Mouse (Mus musculus) midbrain, embryonic 14.5 days (tissue): ENCODE measurements around the gene Mrvi1. TPM values are rescaled to one million over a fixed set of nuclear protein-coding genes. Genes with fewer than 3 reads are reported as not detected.
A peak's percentile ranks its signal among the peaks of the same experiment; 100 is the strongest.

Source experiments
- ATAC-seq: fragments of 200-750 bp; cut with Nextera tagmentation; 2 replicates; pipeline ENCODE4 v1.8.0; 2017; ENCODE audit warnings: moderate number of reproducible peaks, moderate library complexity; ENCODE audit not compliant: low FRiP score, low TSS enrichment
- DNase-seq: peaks from one replicate; pipeline ENCODE4 v3.0.0-alpha.2; 2015
- H3K27ac ChIP-seq: fragments of 300-500 bp; sonication (generic); replicated peaks from 2 replicates; pipeline ENCODE4 v1.5.1; 2014; ENCODE audit warnings: mild to moderate bottlenecking, low read depth, low read length, moderate library complexity
- H3K27me3 ChIP-seq: fragments of 300-500 bp; sonication (generic); 2 replicates; pipeline ENCODE4 v1.6.1; 2014; ENCODE audit warnings: low read length, control low read depth, mixed read lengths; ENCODE audit not compliant: control insufficient read depth, insufficient read depth
- H3K36me3 ChIP-seq: fragments of 300-500 bp; sonication (generic); 2 replicates; pipeline ENCODE4 v1.6.1; 2014; ENCODE audit warnings: low read length, control low read depth; ENCODE audit not compliant: control insufficient read depth, insufficient read depth
- H3K4me1 ChIP-seq: fragments of 300-500 bp; sonication (generic); 2 replicates; pipeline ENCODE4 v1.6.1; 2014; ENCODE audit warnings: mild to moderate bottlenecking, antibody characterized with exemption, low read length, control low read depth; ENCODE audit not compliant: control insufficient read depth, insufficient read depth
- H3K4me2 ChIP-seq: fragments of 300-500 bp; sonication (generic); 2 replicates; pipeline ENCODE4 v1.6.1; 2014; ENCODE audit warnings: mild to moderate bottlenecking, low read length, moderate library complexity
- H3K4me3 ChIP-seq: fragments of 300-500 bp; sonication (generic); replicated peaks from 2 replicates; pipeline ENCODE4 v1.5.1; 2014; ENCODE audit warnings: low read depth, low read length
- H3K9ac ChIP-seq: fragments of 300-500 bp; sonication (generic); replicated peaks from 2 replicates; pipeline ENCODE4 v1.6.1; 2014; ENCODE audit warnings: mild to moderate bottlenecking, low read length, moderate library complexity
- H3K9me3 ChIP-seq: fragments of 300-500 bp; sonication (generic); 2 replicates; pipeline ENCODE4 v1.6.1; 2016; ENCODE audit warnings: low read length, control low read depth, mixed read lengths; ENCODE audit not compliant: control insufficient read depth
- WGBS: fragments of 180-500 bp; shearing (Covaris S2); extraction: QIAGEN DNeasy Blood & Tissue Kit; methylation state at CpG from one replicate; pipeline ENCODE4 v1.1.7; 2014; 5-methylcytosine and 5-hydroxymethylcytosine counted together
- polyA plus RNA-seq: library from polyadenylated mRNA; unstranded; fragments of >200 nt; fragmentation: Nextera tagmentation; extraction: Ambion mirVana; gene quantifications from 2 replicates; pipeline ENCODE4 v1.2.1, GENCODE M21; 2014

Gene Mrvi1
- polyA plus RNA-seq, 1 experiment from 2014 or later = 0.99 TPM

GRCm38 (mm10) chr7:110949785-110950620 lies 32.3 kb downstream of the Mrvi1 start:
- H3K4me1 ChIP-seq = no peaks in the 10 kb centered on the region
- no peaks in the 10 kb centered on the region for H3K27me3 ChIP-seq
- DNase-seq = peak; percentile 2
- no peak overlapping the region for H3K27ac ChIP-seq
- H3K36me3 ChIP-seq = no peaks in the 10 kb centered on the region
- no peak overlapping the region for H3K9ac ChIP-seq
- ATAC-seq = no peak
- H3K4me2 ChIP-seq = no peak overlapping the region
- H3K9me3 ChIP-seq = no peaks in the 10 kb centered on the region
- WGBS = 78% methylated on average over 13 of the region's 13 CpGs
- H3K4me3 ChIP-seq = no peak overlapping the region

DNA sequence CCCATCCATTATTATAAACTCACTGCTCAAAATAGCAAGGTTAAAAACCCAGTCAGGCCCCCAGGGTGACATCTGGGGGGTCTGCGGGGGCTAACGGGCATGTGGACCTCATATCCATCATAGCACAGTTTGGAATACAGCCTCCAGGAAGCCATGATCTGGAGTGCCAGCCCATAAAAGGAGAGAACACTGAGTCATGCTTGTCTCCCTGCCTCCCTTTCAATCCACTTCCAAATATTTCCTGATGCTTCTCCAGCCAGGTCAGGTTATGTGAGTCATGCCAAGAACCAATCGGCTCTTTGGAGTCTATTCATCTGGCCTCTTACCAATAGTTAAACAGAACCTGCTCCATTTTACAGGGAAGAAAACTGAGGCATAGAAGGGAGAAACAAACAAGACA lies 33.7 kb downstream of the Mrvi1 start:
- H3K4me2 ChIP-seq = no peak overlapping the region
- DNase-seq = no peak
- no peak for ATAC-seq

DNA sequence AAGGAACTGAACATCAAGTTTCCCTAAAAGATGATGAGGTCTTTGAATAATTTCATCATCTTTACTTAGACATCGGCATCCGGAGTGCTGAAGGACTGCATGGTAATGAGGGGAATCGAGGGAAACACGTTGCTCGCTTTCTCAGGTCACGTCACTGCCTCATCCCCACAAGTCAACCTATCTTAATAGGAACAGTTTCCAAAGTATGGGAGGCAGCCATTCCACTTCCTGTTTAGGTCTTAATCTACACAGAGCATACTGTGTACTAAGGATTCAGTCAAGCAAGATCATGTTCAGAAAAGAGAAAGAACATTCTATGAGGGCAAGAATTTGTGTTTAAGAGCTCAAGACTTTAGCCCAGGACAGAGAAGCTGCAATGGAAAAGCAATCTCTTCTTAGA lies 34.6 kb downstream of the Mrvi1 start:
- H3K36me3 ChIP-seq = no peaks in the 10 kb centered on the region
- H3K27ac ChIP-seq = no peak overlapping the region
- H3K4me2 ChIP-seq = no peak overlapping the region
- H3K9ac ChIP-seq = no peak overlapping the region
- DNase-seq (no peak), ATAC-seq (no peak)
- no peaks in the 10 kb centered on the region for H3K4me1 ChIP-seq
- H3K4me3 ChIP-seq = no peak overlapping the region
- no peaks in the 10 kb centered on the region for H3K27me3 ChIP-seq
- no peaks in the 10 kb centered on the region for H3K9me3 ChIP-seq
- 93% methylated on average over 6 of the region's 6 CpGs for WGBS

More for the DNA sequence above, 33.7 kb downstream of the Mrvi1 start:
- no peak overlapping the region for H3K9ac ChIP-seq
- no peaks in the 10 kb centered on the region for H3K4me1 ChIP-seq
- H3K4me3 ChIP-seq = no peak overlapping the region
- H3K36me3 ChIP-seq = no peaks in the 10 kb centered on the region
- no peaks in the 10 kb centered on the region for H3K27me3 ChIP-seq
- H3K27ac ChIP-seq = no peak overlapping the region
- no peaks in the 10 kb centered on the region for H3K9me3 ChIP-seq
- 85% methylated on average over 3 of the region's 3 CpGs for WGBS

DNA sequence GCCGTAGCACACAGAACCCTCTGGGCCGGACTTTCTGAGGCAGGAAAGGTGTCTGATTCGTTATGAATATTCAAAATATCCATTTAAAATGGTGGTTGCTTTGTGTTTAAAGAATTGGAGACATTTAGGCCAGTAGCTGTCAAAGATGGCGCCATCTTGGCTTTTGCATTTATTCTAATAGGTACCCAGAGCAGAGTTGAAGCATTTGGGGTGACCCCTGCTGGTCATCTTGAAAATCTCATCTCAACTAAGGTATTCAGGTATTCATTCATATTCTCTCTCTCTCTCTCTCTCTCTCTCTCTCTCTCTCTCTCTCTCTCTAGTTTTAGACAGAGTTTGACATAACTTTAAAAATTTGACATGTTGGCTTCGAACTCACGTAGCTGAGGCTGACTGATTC lies 35.5 kb downstream of the Mrvi1 start:
- 72% methylated on average over 6 of the region's 6 CpGs for WGBS

DNA sequence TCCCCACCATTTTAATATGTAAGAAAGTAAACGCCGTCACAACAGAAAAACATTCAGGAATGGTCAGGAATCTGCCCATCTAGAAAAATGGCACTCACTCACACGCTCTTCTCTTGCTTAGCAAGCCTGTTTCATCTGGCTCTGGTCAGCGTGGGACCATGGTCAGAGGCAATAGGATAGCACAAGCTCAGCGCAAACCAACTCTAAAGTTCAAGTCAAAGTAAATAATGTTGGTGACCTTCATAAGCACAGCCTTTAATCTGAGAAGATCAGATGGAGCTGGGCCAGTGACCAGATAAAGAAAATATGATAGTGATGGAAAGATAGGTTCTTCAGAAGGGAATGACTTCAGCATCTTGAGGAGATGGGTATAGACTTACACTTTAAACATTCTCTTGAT lies 37.9 kb downstream of the Mrvi1 start:
- no peak overlapping the region for H3K4me3 ChIP-seq
- no peak overlapping the region for H3K4me2 ChIP-seq
- no peaks in the 10 kb centered on the region for H3K4me1 ChIP-seq
- no peaks in the 10 kb centered on the region for H3K9me3 ChIP-seq
- 95% methylated on average over 5 of the region's 5 CpGs for WGBS
- DNase-seq (no peak), ATAC-seq (no peak)
- no peaks in the 10 kb centered on the region for H3K27me3 ChIP-seq
- no peak overlapping the region for H3K27ac ChIP-seq
- H3K9ac ChIP-seq = no peak overlapping the region
- no peaks in the 10 kb centered on the region for H3K36me3 ChIP-seq

More for the DNA sequence above, 35.5 kb downstream of the Mrvi1 start:
- Histone ChIP-seq H3K27ac (no peak overlapping the region), H3K4me1 (no peaks in the 10 kb centered on the region), H3K9me3 (no peaks in the 10 kb centered on the region), H3K36me3 (no peaks in the 10 kb centered on the region), H3K9ac (no peak overlapping the region), H3K4me2 (no peak overlapping the region), H3K4me3 (no peak overlapping the region), H3K27me3 (no peaks in the 10 kb centered on the region)
- no peak for ATAC-seq
- peak; percentile 45 for DNase-seq

DNA sequence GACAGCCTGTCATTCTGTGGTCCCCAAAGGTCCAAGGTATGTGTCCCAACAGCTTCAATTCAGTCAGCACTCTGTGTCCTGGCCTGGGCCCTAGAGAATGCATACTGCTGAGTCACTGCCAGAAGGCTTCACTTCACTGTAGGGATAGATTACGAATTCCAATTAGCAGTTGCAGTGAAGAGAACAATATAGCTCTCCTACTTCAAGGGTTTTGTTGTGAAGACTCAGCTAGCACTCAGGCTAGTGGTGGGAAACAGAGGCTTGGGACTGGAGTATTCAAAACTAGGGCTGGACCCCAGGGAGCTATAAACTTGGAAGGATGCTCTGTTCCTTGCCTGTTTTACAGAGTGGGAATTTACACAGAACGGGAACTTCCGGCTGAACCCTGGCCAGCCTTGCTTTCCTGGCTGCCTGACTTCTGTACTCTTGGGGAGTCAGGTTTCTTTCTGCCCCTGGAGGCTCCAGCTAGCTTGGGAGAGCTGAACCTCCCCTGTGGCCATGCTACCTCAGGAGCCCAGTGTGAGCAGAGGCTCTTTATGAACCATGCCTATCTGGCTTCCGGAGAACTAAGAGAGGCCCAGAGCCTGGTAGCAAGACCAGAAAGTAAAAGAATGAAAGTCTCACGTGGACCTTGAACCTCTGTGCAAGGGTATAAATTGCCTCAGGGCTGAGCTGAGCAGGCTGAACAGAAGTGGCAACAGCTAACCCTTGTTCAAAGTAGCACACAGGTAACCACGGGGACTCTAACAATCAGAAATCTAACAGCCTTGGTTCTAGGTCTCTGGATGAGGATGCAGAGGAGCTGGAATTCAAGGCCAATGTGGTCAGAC lies 40.3 kb downstream of the Mrvi1 start:
- WGBS = 73% methylated on average over 6 of the region's 6 CpGs
- no peak for DNase-seq

DNA sequence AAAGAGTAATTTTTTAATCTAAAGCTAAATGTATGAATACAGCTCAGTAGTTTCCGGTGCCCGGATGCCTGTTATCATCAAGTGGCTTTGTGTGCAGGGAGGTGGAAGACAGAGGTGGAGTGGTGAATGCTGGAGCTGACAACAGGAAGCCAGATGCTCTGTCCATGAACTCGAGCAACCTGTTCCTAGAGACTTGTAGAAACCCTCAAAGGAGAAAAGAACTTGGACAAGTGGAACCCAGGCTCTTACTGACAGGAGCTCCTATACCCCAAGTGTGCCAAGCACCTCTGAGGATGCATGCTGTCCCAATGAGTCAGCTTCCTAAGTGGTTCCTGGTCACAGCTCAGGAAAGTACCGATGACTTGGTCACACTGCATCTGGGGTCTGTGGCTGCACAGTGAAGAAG lies 41.1 kb downstream of the Mrvi1 start:
- DNase-seq (no peak), ATAC-seq (no peak)
- Histone ChIP-seq H3K4me1 (no peaks in the 10 kb centered on the region), H3K9ac (no peak overlapping the region), H3K9me3 (no peaks in the 10 kb centered on the region), H3K27ac (no peak overlapping the region), H3K4me3 (no peak overlapping the region), H3K4me2 (no peak overlapping the region), H3K27me3 (no peaks in the 10 kb centered on the region), H3K36me3 (no peaks in the 10 kb centered on the region)
- 88% methylated on average over 4 of the region's 4 CpGs for WGBS

More for the DNA sequence above, 40.3 kb downstream of the Mrvi1 start:
- no peaks in the 10 kb centered on the region for H3K36me3 ChIP-seq
- H3K4me2 ChIP-seq = no peak overlapping the region
- H3K27me3 ChIP-seq = no peaks in the 10 kb centered on the region
- ATAC-seq = no peak
- no peak overlapping the region for H3K27ac ChIP-seq
- H3K4me1 ChIP-seq = no peaks in the 10 kb centered on the region
- H3K9me3 ChIP-seq = no peaks in the 10 kb centered on the region
- H3K9ac ChIP-seq = no peak overlapping the region
- H3K4me3 ChIP-seq = no peak overlapping the region

- H3K4me3 ChIP-seq = no peak overlapping the region
- no peak overlapping the region for H3K9ac ChIP-seq
- no peak overlapping the region for H3K27ac ChIP-seq
- no peak for DNase-seq
- no peaks in the 10 kb centered on the region for H3K9me3 ChIP-seq
- H3K36me3 ChIP-seq = no peaks in the 10 kb centered on the region
- H3K4me1 ChIP-seq = no peaks in the 10 kb centered on the region
- no peak for ATAC-seq
- 87% methylated on average over 6 of the region's 6 CpGs for WGBS
- H3K27me3 ChIP-seq = no peaks in the 10 kb centered on the region
- no peak overlapping the region for H3K4me2 ChIP-seq
These were observed 46.2 kb downstream of the Mrvi1 start for GRCm38 (mm10) chr7:110935815-110936762.
